Mouse (Mus musculus) spleen, adult 2 months (tissue): ENCODE measurements at regions not wholly inside any gene's neighbourhood (a gene's known extent, or its start where the extent isn't known, plus 50 kb on each side); places are given as distances from the start of the nearest gene placed in this dataset.

Source experiments
- DNase-seq, 2 experiments: peaks; one replicate each; pipeline versions ENCODE4 v3.0.0 to v3.0.0-alpha.2; 2012 to 2021; ENCODE audit warnings: low spot score in 2 of 2, low read depth in 1 of 2
- H3K27ac ChIP-seq: fragments of 200-500 bp; 2 replicates; pipeline ENCODE4 v1.5.1; 2012; ENCODE audit warnings: low read length, inconsistent platforms; ENCODE audit not compliant: insufficient read depth
- H3K27me3 ChIP-seq: fragments of 200-500 bp; 2 replicates; pipeline ENCODE4 v1.6.1; 2012; ENCODE audit warnings: mild to moderate bottlenecking, moderate library complexity, low read length, inconsistent platforms; ENCODE audit not compliant: control insufficient read depth, insufficient read depth
- H3K36me3 ChIP-seq: fragments of 200-500 bp; 2 replicates; pipeline ENCODE4 v1.6.1; 2012; ENCODE audit warnings: mild to moderate bottlenecking, low read length, inconsistent platforms; ENCODE audit not compliant: control insufficient read depth, insufficient read depth
- H3K4me1 ChIP-seq: fragments of 200-500 bp; 2 replicates; pipeline ENCODE4 v1.6.1; 2011; ENCODE audit warnings: inconsistent platforms; ENCODE audit not compliant: control insufficient read depth, insufficient read depth, insufficient read length
- H3K4me3 ChIP-seq: fragments of 200-500 bp; 2 replicates; pipeline ENCODE4 v1.5.1; 2011; ENCODE audit warnings: mild to moderate bottlenecking, inconsistent platforms; ENCODE audit not compliant: insufficient read depth, insufficient read length; ENCODE audit errors: extremely low read depth
- CTCF ChIP-seq: fragments of 200-500 bp; IDR thresholded peaks from 2 replicates; pipeline ENCODE4 v1.5.1; 2011; ENCODE audit warnings: mild to moderate bottlenecking, inconsistent platforms; ENCODE audit not compliant: insufficient read depth, insufficient read length, insufficient replicate concordance; ENCODE audit errors: extremely low read depth
- POLR2A ChIP-seq: fragments of 200-500 bp; IDR thresholded peaks from 2 replicates; pipeline ENCODE4 v1.6.1; 2011; ENCODE audit warnings: low read depth, low read length, inconsistent platforms
- WGBS: fragments of 180-500 bp; shearing (Covaris S2); methylation state at CpG from one replicate; pipeline ENCODE4 v1.1.7; 2018; 5-methylcytosine and 5-hydroxymethylcytosine counted together

DNA sequence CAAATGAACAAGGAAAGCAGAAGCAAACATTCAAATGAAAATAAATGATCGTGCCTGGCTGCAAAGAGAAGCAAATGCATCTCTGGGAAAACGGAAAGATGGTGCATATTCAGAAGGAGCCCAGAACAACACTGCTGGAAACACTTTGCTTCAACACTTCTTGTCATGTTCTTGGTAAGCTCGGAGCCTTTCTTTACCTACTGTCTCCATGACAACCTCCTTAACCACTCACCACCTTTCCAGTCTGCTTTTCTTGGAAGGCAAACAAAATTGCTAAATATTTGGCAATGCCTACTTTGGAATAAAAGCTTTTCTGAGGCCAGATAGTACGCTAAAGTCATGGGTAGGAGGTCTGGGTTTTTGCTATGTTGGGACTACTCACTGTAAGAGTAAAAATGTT is 548.1 kb downstream of the Ipo11 start:
- Histone ChIP-seq H3K36me3 (no peaks in the 10 kb centered on the region), H3K27ac (no peak overlapping the region), H3K4me3 (no peak overlapping the region), H3K4me1 (no peaks in the 10 kb centered on the region), H3K27me3 (no peaks in the 10 kb centered on the region)
- TF ChIP-seq POLR2A (no peak), CTCF (no peak)
- WGBS: 77% methylated on average over 4 of the region's 4 CpGs
- no peak for DNase-seq

DNA sequence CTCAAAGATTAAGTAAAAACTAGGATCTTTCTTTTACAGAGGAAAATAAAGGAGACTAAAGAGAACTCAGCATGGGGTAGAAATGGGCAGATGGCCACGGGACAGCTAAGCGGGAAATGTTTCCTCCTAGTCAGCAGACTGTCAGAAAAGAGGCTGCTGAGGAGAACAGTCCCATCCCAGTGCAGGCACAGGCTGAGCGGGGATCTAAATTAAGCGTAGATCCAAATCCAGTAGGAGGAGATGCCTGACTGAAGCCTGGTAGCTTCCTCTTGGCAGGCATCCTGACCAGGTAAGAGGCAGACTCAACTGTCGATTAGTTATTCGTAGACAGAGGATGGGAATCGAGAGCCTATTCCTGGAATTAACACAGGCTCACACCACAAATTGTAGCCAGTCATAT is 569.2 kb downstream of the Ipo11 start:
- no peak for DNase-seq
- no peak for TF ChIP-seq POLR2A
- TF ChIP-seq CTCF: no peak
- Histone ChIP-seq H3K4me1 (no peaks in the 10 kb centered on the region), H3K36me3 (no peaks in the 10 kb centered on the region), H3K27me3 (no peaks in the 10 kb centered on the region), H3K27ac (no peak overlapping the region), H3K4me3 (no peak overlapping the region)
- 89% methylated on average over 7 of the region's 7 CpGs for WGBS

DNA sequence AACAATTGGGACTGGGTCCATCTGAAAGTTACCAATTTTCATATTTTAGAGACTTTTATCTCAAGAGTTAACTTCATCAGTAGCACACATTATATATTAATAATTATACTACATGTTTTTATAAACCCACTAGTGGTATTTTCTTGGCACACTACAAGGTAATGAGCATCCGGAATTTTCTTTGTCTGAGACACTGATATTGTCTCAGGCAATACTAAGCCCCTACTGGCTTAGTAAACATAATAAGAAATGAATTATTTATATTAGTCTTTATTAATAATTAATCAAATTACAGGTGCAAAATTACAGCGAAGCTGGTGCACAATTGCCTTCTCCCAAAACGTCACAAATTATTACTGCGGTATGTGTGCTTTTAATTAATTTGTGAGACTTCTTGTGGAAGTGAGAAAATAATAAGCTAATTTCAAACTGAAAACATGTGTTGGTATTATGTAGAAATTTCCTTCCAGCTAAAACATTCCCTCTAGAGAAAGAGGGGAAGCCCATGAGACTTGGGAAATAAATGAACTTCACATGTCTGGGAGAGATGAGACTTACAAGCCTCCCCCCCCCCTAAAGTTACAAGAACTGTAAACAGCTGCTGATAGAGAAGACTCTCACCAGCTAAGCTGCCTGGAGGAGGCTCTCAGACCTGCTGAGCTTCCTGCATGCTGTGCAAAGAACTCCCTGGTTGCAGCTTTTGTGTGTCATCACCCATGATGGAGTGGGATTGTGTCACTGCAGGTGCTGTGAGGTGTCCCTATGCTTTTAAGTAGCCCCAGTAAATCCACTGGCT is 583.9 kb downstream of the Ipo11 start:
- TF ChIP-seq CTCF (no peak), POLR2A (no peak)
- DNase-seq: no peak
- 90% methylated on average over 4 of the region's 4 CpGs for WGBS

DNA sequence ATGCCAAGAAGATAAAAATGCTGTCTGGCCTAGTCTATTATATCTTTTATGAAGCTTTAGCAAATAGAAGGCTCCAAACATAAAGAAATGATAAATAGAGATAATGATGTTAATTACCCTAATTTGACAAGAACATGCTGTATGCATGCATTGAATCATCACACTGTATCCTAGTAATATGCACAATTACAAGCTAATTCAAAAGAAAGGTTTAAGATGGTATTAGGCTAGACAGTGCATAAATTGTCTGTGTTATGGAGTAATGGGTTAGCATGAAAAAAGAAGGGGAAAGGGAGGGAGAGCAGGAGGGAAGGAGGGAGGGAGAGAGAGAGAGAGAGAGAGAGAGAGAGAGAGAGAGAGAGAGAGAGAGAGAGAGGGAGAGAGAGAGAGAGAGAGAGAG is 604.7 kb downstream of the Ipo11 start:
- Histone ChIP-seq H3K4me3 (no peak overlapping the region), H3K27me3 (no peaks in the 10 kb centered on the region), H3K36me3 (no peaks in the 10 kb centered on the region), H3K4me1 (no peaks in the 10 kb centered on the region), H3K27ac (no peak overlapping the region)
- TF ChIP-seq CTCF (no peak), POLR2A (no peak)
- no peak for DNase-seq

More for the DNA sequence above, 583.9 kb downstream of the Ipo11 start:
- Histone ChIP-seq H3K36me3 (no peaks in the 10 kb centered on the region), H3K4me3 (no peak overlapping the region), H3K4me1 (no peaks in the 10 kb centered on the region), H3K27me3 (no peaks in the 10 kb centered on the region), H3K27ac (no peak overlapping the region)

DNA sequence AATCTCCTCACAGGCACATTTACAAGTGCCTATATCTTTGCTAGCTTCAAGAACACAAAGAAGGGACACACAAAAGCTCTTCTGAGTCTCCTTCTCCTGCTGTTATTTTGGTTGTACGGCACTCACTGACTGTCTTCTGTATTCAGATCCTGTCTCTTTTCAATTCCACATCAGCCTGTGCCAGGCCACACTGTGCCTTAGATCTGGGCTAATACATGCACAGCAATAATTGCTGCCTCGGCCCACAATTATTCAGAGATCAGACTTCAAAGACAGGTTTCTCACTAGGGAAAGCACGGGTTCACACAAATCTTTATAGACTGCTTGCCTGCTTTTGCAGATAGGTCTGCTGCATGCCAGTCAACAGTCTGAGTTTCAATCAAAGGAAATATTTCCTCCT is 617.8 kb downstream of the Ipo11 start:
- no peak for DNase-seq
- Histone ChIP-seq H3K4me3 (no peak overlapping the region), H3K4me1 (no peaks in the 10 kb centered on the region), H3K36me3 (no peaks in the 10 kb centered on the region), H3K27me3 (no peaks in the 10 kb centered on the region), H3K27ac (no peak overlapping the region)
- WGBS: 82% methylated on average over 3 of the region's 3 CpGs
- TF ChIP-seq CTCF (no peak), POLR2A (no peak)

DNA sequence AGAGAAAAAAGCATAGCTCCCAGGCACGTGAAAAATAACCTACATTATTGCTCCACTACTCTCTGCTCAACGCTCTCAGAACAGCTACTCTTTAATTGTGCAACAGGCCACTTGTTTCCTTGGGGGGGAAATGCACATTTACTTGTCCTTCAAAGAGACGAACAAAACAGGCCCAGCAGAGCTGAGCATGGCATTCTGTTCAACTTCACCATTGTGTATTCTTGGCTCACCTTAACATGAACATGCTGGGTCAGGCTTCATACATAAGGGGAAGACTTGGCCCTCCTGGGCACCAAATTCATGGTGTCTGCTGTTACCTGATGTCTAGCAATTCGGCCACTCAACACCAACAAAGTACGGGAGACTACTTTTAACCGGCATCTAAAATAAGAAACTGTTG is 618.3 kb downstream of the Ipo11 start:
- Histone ChIP-seq H3K36me3 (no peaks in the 10 kb centered on the region), H3K4me3 (no peak overlapping the region), H3K27me3 (no peaks in the 10 kb centered on the region), H3K4me1 (no peaks in the 10 kb centered on the region), H3K27ac (no peak overlapping the region)
- TF ChIP-seq CTCF: no peak
- TF ChIP-seq POLR2A: no peak
- WGBS: 83% methylated on average over 6 of the region's 6 CpGs
- DNase-seq: no peak

DNA sequence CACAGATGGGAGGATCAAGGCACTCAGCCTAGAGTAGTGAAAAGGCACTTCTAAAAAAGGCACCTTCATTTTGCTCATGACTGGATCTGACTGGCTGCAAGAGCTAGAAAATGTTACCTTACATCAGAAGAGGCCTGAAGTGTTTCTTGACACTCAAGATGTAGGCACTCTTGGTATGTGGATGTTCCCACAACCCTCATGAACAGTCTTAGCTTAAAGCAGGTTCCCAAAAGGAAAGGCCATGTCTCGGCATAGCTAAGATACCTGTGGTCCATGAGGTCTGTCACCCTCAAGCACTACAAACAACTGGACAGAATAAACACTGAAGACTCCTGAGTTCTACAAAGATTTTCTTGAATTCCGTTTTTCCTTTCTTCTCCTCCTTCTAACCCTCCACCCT is 619.5 kb downstream of the Ipo11 start:
- H3K27ac ChIP-seq: no peak overlapping the region
- H3K36me3 ChIP-seq: no peaks in the 10 kb centered on the region
- DNase-seq: no peak
- 77% methylated on average over 2 of the region's 2 CpGs for WGBS
- H3K4me1 ChIP-seq: no peaks in the 10 kb centered on the region
- TF ChIP-seq CTCF (no peak), POLR2A (no peak)
- H3K27me3 ChIP-seq: no peaks in the 10 kb centered on the region
- no peak overlapping the region for H3K4me3 ChIP-seq
